Comparison of ENCODE assay signal across 16 mouse cellular contexts in genomic region chr6:93845498-93845897, GRCm38 (mm10).
DNase-seq lines count a peak whose midpoint lies in the region; ATAC-seq lines count a peak whose summit lies in the region.
"Had no signal": no experiment of that assay in that cellular context is flagged by ENCODE, and none has a peak within 500 bp of the region (broad histone marks: within the 10 kb centered on the region; RNA-seq: fewer than 3 reads in every experiment).

No protein-coding gene starts in this region.

- ATAC-seq in cerebellum, adult (ENCODE audit: insufficient number of reproducible peaks, low FRiP score, low TSS enrichment) = no peak
- ATAC-seq in frontal cortex, adult (ENCODE audit: low TSS enrichment) = peak; percentile 53; the same call in 1 of the 2 replicates
- ATAC-seq: CD4-positive, CD25-positive, alpha-beta regulatory T cell, adult 4 months; intestine, embryonic 15.5 days had no signal

- peak; percentile 56 for DNase-seq in cerebellum, postnatal 10 days
- DNase-seq in frontal cortex, postnatal 10 days (ENCODE audit: low spot score in 2 of 2) = no peak
- peak; percentile 22 for DNase-seq in layer of hippocampus, adult 9-10 months (ENCODE audit: low spot score)
- no peak for DNase-seq in layer of hippocampus, adult 11-12 months (ENCODE audit: low spot score)
- DNase-seq in telencephalon, adult 2 months (ENCODE audit: low read depth, low spot score) = peak; percentile 72
- DNase-seq: adrenal gland, adult 8-10 months; adrenal gland, postnatal 36 days; B cell, adult 2 months; cerebellum, adult 18-20 months; cerebellum, adult 9-11 months; gastrocnemius, postnatal 10 days; heart, adult 2 months had no signal

Comparison
In these comparisons a context has a peak if more than half of its experiments do, and no peak if none do; other contexts are left out.
1. DNase-seq: peak in cerebellum, postnatal 10 days (2 of 2), layer of hippocampus, adult 9-10 months (single experiment) and telencephalon, adult 2 months (single experiment); none in frontal cortex, postnatal 10 days (0 of 2) and layer of hippocampus, adult 11-12 months (single experiment).